Comparison of ENCODE assay signal across 46 mouse cellular contexts in genomic region chr4:141694719-141695118, GRCm38 (mm10). TPM values are rescaled to one million over a fixed set of nuclear protein-coding genes. Genes with fewer than 3 reads are reported as not detected.
"Had no signal": no experiment of that assay in that cellular context is flagged by ENCODE, and none has a peak within 500 bp of the region (broad histone marks: within the 10 kb centered on the region; RNA-seq: fewer than 3 reads in every experiment).

No protein-coding gene starts in this region.

- H3K9ac ChIP-seq: heart, embryonic 12.5 days; heart, embryonic 13.5 days; heart, embryonic 15.5 days; hindbrain, embryonic 12.5 days; hindbrain, embryonic 13.5 days; hindbrain, embryonic 14.5 days; hindbrain, embryonic 15.5 days; intestine, embryonic 15.5 days; kidney, embryonic 15.5 days had no signal

- H3K4me2 ChIP-seq: heart, embryonic 11.5 days; heart, embryonic 12.5 days; heart, embryonic 13.5 days; heart, embryonic 15.5 days; hindbrain, embryonic 12.5 days; hindbrain, embryonic 13.5 days; hindbrain, embryonic 14.5 days; hindbrain, embryonic 15.5 days; intestine, embryonic 15.5 days; kidney, embryonic 15.5 days had no signal

- H3K9me3 ChIP-seq: heart, embryonic 10.5 days; heart, embryonic 12.5 days; heart, embryonic 13.5 days; heart, embryonic 15.5 days; hindbrain, embryonic 10.5 days; hindbrain, embryonic 12.5 days; hindbrain, embryonic 13.5 days; hindbrain, embryonic 15.5 days; intestine, embryonic 15.5 days; kidney, embryonic 15.5 days had no signal

- ATAC-seq: hindbrain, embryonic 16.5 days; hindbrain, postnatal 0 days; inflammation-experienced regulatory T-cells, adult 6 months; intestine, embryonic 15.5 days; intestine, embryonic 16.5 days; intestine, postnatal 0 days had no signal

- H3K27ac ChIP-seq: heart, embryonic 10.5 days; heart, embryonic 13.5 days; heart, embryonic 15.5 days; hindbrain, embryonic 10.5 days; hindbrain, embryonic 12.5 days; hindbrain, embryonic 13.5 days; hindbrain, embryonic 14.5 days; hindbrain, embryonic 15.5 days; hindbrain, postnatal 0 days; intestine, embryonic 15.5 days; kidney, embryonic 15.5 days; kidney, postnatal 0 days; left cerebral cortex, adult 2 months had no signal

- DNase-seq: heart, postnatal 10 days; heart, postnatal 36 days; heart, postnatal 4 days; kidney, adult 11 months; kidney, adult 18-20 months; kidney, adult 2 months; kidney, adult 8-10 months; kidney, adult 9 months; kidney, postnatal 10 days; kidney, postnatal 14 days; kidney, postnatal 25 days; kidney, postnatal 36 days; kidney, postnatal 4 days; layer of hippocampus, adult 9-11 months; layer of hippocampus, postnatal 36 days had no signal

- H3K4me3 ChIP-seq: heart, embryonic 10.5 days; heart, embryonic 12.5 days; heart, embryonic 13.5 days; heart, embryonic 15.5 days; hindbrain, embryonic 10.5 days; hindbrain, embryonic 12.5 days; hindbrain, embryonic 13.5 days; hindbrain, embryonic 15.5 days; intestine, embryonic 15.5 days; kidney, embryonic 15.5 days; left cerebral cortex, adult 2 months had no signal

- H3K27me3 ChIP-seq: heart, embryonic 12.5 days; heart, embryonic 13.5 days; heart, embryonic 15.5 days; hindbrain, embryonic 12.5 days; hindbrain, embryonic 13.5 days; hindbrain, embryonic 15.5 days; intestine, embryonic 15.5 days; kidney, embryonic 15.5 days had no signal

- H3K4me1 ChIP-seq: heart, embryonic 15.5 days; hindbrain, embryonic 10.5 days; hindbrain, embryonic 12.5 days; hindbrain, embryonic 13.5 days; hindbrain, embryonic 15.5 days; kidney, embryonic 15.5 days had no signal

RNA-seq across cellular contexts. Expression of gene Rsc1a1, which starts 9.3 kb away (rescaled TPM):
- total RNA-seq: heart, postnatal 25 days; layer of hippocampus, postnatal 36 days; left cerebral cortex, adult 18-20 months had no signal
- polyA plus RNA-seq: heart, embryonic 15.5 days; heart, embryonic 16.5 days; heart, postnatal 0 days; hindbrain, embryonic 14.5 days; hindbrain, embryonic 16.5 days; hindbrain, postnatal 0 days; inflammation-experienced regulatory T-cells, adult 6 months; intestine, embryonic 15.5 days; intestine, embryonic 16.5 days; intestine, postnatal 0 days; kidney, embryonic 14.5 days; kidney, embryonic 15.5 days; kidney, embryonic 16.5 days; kidney, postnatal 0 days had no signal

RNA-seq across cellular contexts. Expression of gene Agmat, which starts 51.8 kb away (rescaled TPM):
- total RNA-seq: hematopoietic stem cell, adult 5-6 weeks; hindbrain, postnatal 0 days; layer of hippocampus, adult 8-10 months; layer of hippocampus, postnatal 10 days; layer of hippocampus, postnatal 14 days; layer of hippocampus, postnatal 25 days had no signal
- polyA plus RNA-seq: hindbrain, embryonic 10.5 days; hindbrain, embryonic 11.5 days; hindbrain, embryonic 12.5 days; hindbrain, embryonic 13.5 days; inflammation-experienced regulatory T-cells, adult 6 months had no signal
